Mouse (Mus musculus): ENCODE data around the gene Serpina1b. TPM values are rescaled to one million over a fixed set of nuclear protein-coding genes. Genes with fewer than 3 reads are reported as not detected.
"Not testable (repeated sequence)": the region's sequence is repeated elsewhere in the genome, so short reads cannot be mapped to it uniquely, and the experiment has no call there.

The Serpina1b gene
- polyA plus RNA-seq, 1 experiment from 2014 or later = 1.4 TPM

GRCm38 (mm10) chr12:103683775-103684174 is 146.4 kb downstream of the Serpina1b start:
- H3K4me2 ChIP-seq (ENCODE audit: low read depth, low read length) = no peak overlapping the region
- no peaks in the 10 kb centered on the region for H3K4me1 ChIP-seq (ENCODE audit: control insufficient read depth, insufficient read depth, low read length)
- no peak overlapping the region for H3K9ac ChIP-seq (ENCODE audit: low read length)
- no peak overlapping the region for H3K27ac ChIP-seq (ENCODE audit: low read length)
- no peak overlapping the region for H3K4me3 ChIP-seq (ENCODE audit: low read length)
- H3K27me3 ChIP-seq (ENCODE audit: control insufficient read depth, insufficient read depth, low read length) = no peaks in the 10 kb centered on the region
- no peaks in the 10 kb centered on the region for H3K36me3 ChIP-seq (ENCODE audit: control insufficient read depth, insufficient read depth)
- H3K9me3 ChIP-seq (replicated peaks; ENCODE audit: control insufficient read depth, low read length) = no peaks in the 10 kb centered on the region
- 56% methylated on average over 4 of the region's 4 CpGs for WGBS
- ATAC-seq (replicated peaks; ENCODE audit: extremely low read depth, insufficient read depth, low FRiP score) = no peak

GRCm38 (mm10) chr12:103681739-103682138 is 148.4 kb downstream of the Serpina1b start:
- Histone ChIP-seq H3K4me1 (ENCODE audit: control insufficient read depth, insufficient read depth, low read length) (no peaks in the 10 kb centered on the region), H3K27ac (ENCODE audit: low read length) (no peak overlapping the region), H3K27me3 (ENCODE audit: control insufficient read depth, insufficient read depth, low read length) (no peaks in the 10 kb centered on the region; the same call in 1 of the 2 replicates), H3K9me3 (replicated peaks; ENCODE audit: control insufficient read depth, low read length) (no peaks in the 10 kb centered on the region), H3K4me3 (ENCODE audit: low read length) (no peak overlapping the region), H3K9ac (ENCODE audit: low read length) (no peak overlapping the region), H3K36me3 (ENCODE audit: control insufficient read depth, insufficient read depth) (no peaks in the 10 kb centered on the region), H3K4me2 (ENCODE audit: low read depth, low read length) (no peak overlapping the region)
- 68% methylated on average over 2 of the region's 2 CpGs for WGBS
- ATAC-seq (replicated peaks; ENCODE audit: extremely low read depth, insufficient read depth, low FRiP score) = no peak

GRCm38 (mm10) chr12:103681169-103681568 is 149.0 kb downstream of the Serpina1b start:
- no peak for ATAC-seq (replicated peaks; ENCODE audit: extremely low read depth, insufficient read depth, low FRiP score)
- Histone ChIP-seq H3K36me3 (ENCODE audit: control insufficient read depth, insufficient read depth) (no peaks in the 10 kb centered on the region), H3K27ac (ENCODE audit: low read length) (no peak overlapping the region), H3K9ac (ENCODE audit: low read length) (no peak overlapping the region), H3K4me2 (ENCODE audit: low read depth, low read length) (no peak overlapping the region), H3K27me3 (ENCODE audit: control insufficient read depth, insufficient read depth, low read length) (no peaks in the 10 kb centered on the region; the same call in 1 of the 2 replicates), H3K9me3 (replicated peaks; ENCODE audit: control insufficient read depth, low read length) (no peaks in the 10 kb centered on the region), H3K4me1 (ENCODE audit: control insufficient read depth, insufficient read depth, low read length) (peaks cover 4% of the 10 kb centered on the region; the same call in 1 of the 2 replicates), H3K4me3 (ENCODE audit: low read length) (no peak overlapping the region)
- WGBS = 76% methylated on average over 2 of the region's 2 CpGs

- not testable (repeated sequence) for H3K4me3 ChIP-seq (ENCODE audit: low read length); H3K4me2 ChIP-seq (ENCODE audit: low read depth, low read length); H3K27ac ChIP-seq (ENCODE audit: low read length); H3K36me3 ChIP-seq (ENCODE audit: control insufficient read depth, insufficient read depth); H3K9ac ChIP-seq (ENCODE audit: low read length); H3K9me3 ChIP-seq (replicated peaks; ENCODE audit: control insufficient read depth, low read length); ATAC-seq (replicated peaks; ENCODE audit: extremely low read depth, insufficient read depth, low FRiP score); H3K4me1 ChIP-seq (ENCODE audit: control insufficient read depth, insufficient read depth, low read length); H3K27me3 ChIP-seq (ENCODE audit: control insufficient read depth, insufficient read depth, low read length)
- 100% methylated on average over 1 of the region's 1 CpGs for WGBS
These were observed 150.3 kb downstream of the Serpina1b start for GRCm38 (mm10) chr12:103679853-103680252.

Other genes starting within 250 kb of the Serpina1b start
- 0.10 TPM in 1 of 2 replicates, not detected in the other for gene Serpina10, start 198.9 kb downstream of the Serpina1b start, polyA plus RNA-seq (2015; fragmentation: Nextera tagmentation; extraction: Ambion mirVana)
- gene Serpina6, start 173.2 kb downstream of the Serpina1b start, polyA plus RNA-seq (2015; fragmentation: Nextera tagmentation; extraction: Ambion mirVana) = 1.2 and 1.7 TPM in 2 replicates
- not detected in 2 replicates for gene Serpina16, start 154.2 kb downstream of the Serpina1b start, polyA plus RNA-seq (2015; fragmentation: Nextera tagmentation; extraction: Ambion mirVana)
- not detected in 2 replicates for gene Serpina1f, start 134.8 kb downstream of the Serpina1b start, polyA plus RNA-seq (2015; fragmentation: Nextera tagmentation; extraction: Ambion mirVana)
- gene Serpina1d, start 56.8 kb downstream of the Serpina1b start, polyA plus RNA-seq (2015; fragmentation: Nextera tagmentation; extraction: Ambion mirVana) = 0.35 and 0.43 TPM in 2 replicates
- gene Serpina1a, start 33.2 kb upstream of the Serpina1b start, polyA plus RNA-seq (2015; fragmentation: Nextera tagmentation; extraction: Ambion mirVana) = 0.85 and 0.90 TPM in 2 replicates
- 0.55 TPM in 1 of 2 replicates, not detected in the other for gene Serpina1c, start 74.5 kb upstream of the Serpina1b start, polyA plus RNA-seq (2015; fragmentation: Nextera tagmentation; extraction: Ambion mirVana)
- 0.22 and 0.85 TPM in 2 replicates for gene Serpina1e, start 128.6 kb upstream of the Serpina1b start, polyA plus RNA-seq (2015; fragmentation: Nextera tagmentation; extraction: Ambion mirVana)
- gene Serpina11, start 159.6 kb upstream of the Serpina1b start, polyA plus RNA-seq (2015; fragmentation: Nextera tagmentation; extraction: Ambion mirVana) = not detected in 2 replicates
- 0.22 and 0.37 TPM in 2 replicates for gene Serpina9, start 183.4 kb upstream of the Serpina1b start, polyA plus RNA-seq (2015; fragmentation: Nextera tagmentation; extraction: Ambion mirVana)
- gene Serpina12, start 214.1 kb upstream of the Serpina1b start, polyA plus RNA-seq (2015; fragmentation: Nextera tagmentation; extraction: Ambion mirVana) = not detected in 2 replicates

All from heart, embryonic 16.5 days (tissue).